Mouse (Mus musculus) CH12.LX (cell line): ENCODE measurements around the gene Slc4a5.

Source experiments
- POLR2A ChIP-seq: IDR thresholded peaks from 2 replicates; pipeline ENCODE4 v1.6.1; 2011; ENCODE audit warnings: low read depth, mild to moderate bottlenecking, improper control_type of control experiment, low read length
- ZMIZ1 ChIP-seq: IDR thresholded peaks from 2 replicates; pipeline ENCODE4 v1.6.1; 2012; ENCODE audit warnings: low read depth, mild to moderate bottlenecking, inconsistent platforms, low read length, improper control_type of control experiment

DNA sequence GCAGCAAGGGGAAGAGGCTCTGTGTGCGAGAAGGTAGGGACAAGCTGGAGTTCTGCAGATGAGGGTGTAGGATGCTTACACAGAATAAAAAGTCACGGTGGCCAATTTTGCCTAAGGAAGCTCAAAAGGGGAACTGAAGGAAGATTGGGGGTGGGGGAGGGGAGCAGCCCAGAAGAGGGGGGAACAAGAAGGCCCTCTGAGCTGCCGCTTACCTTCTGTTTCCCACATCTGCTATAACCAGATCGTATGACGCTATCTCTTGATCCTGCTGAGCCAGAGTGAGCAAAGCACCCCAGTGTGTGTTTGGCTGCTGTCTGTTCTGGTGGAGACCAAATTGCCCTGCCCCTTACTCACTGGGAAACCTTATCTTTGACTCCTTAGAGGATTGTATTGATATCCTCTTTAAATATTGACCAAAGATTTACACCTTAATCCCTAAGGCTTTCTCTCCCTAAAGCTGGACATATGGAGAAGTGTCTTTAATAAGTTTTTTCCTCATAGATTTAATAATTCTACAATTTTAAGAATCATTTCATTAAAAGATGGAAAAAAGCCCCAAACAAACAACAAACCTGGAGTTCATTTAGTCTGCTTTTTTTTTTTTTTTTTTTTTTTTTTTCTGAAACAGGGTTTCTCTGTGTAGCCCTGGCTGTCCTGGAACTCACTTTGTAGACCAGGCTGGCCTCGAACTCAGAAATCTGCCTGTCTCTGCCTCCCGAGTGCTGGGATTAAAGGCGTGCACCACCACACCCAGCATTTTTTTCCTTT, 104.2 kb downstream of the Slc4a5 start:
- TF ChIP-seq POLR2A = no peak
- no peak for TF ChIP-seq ZMIZ1
